Mouse (Mus musculus) kidney, adult 18-20 months (tissue): Measurements from ENCODE around the gene Lrrc74a.

Source experiments
- DNase-seq: peaks from one replicate; pipeline ENCODE4 v3.0.0; 2021

Lrrc74a gene

DNA sequence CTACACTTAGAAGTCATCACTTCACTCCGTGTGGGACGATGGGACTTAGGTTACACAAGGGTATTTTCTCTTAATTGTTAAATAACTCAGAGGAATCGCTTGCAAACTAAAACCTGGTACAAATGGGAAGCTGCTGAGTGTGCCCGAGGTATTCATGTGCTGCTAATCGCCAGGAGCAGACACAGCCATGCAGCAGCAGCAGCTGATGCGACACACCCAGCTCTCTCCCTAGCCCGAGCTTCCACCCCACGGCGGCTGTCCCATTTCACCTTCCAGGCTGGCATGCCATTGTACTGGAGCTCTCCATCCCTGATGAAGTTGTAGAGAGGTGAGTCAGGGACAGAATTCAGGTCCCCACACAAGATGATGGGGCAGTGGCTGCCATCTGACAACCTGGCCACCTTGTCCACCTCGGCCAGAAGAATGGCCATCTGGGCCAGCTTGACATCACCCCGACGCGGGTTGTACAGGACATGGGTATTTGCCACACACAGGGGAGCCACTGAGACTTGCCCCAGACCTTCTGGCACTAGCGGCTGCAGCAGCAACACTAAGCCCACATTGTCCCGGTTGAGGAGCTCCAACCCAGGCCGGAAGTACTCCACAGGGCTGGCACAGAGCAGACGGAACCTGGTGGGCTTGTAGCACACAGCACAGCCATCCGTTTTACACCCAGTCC is 14.1 kb upstream of the Lrrc74a start:
- no peak for DNase-seq

DNA sequence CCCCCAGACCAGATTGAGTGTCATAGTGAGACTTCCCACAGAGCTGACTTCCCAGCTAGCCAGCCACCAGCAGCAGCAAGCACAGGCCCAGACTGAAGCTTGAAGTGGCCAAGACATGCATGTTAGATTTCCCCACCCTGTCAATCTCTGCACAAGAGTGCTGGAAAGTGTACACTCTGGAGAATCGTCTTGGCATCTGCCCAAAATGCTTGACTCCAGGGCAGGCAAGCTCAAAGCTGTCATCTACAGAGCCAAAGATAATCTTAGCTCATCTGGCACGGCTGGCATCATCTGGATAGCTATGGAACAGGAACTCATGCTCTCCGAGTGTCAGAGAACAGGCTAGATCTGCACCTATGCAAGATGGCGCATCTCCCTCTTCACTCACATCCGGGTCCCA is 12.7 kb upstream of the Lrrc74a start:
- DNase-seq, result no peak

DNA sequence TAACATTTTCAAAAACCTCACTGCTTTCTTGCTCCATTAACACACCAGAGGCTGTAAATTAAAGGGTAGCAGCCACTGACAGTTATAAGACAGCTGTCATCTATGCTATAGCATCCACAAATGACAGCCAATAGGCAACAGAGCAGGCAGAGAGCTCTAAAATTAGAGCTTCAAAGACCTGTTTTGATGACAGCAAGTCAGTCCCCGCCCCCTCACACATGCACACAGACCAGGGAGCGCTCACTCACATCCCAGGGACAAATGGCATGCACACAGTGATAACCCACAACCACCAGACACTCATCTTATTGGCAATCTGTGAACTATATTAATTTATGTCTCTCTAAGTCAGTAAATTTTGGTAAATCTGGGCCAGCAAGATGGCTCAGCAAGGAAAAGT is 9.9 kb upstream of the Lrrc74a start:
- DNase-seq, result no peak

DNA sequence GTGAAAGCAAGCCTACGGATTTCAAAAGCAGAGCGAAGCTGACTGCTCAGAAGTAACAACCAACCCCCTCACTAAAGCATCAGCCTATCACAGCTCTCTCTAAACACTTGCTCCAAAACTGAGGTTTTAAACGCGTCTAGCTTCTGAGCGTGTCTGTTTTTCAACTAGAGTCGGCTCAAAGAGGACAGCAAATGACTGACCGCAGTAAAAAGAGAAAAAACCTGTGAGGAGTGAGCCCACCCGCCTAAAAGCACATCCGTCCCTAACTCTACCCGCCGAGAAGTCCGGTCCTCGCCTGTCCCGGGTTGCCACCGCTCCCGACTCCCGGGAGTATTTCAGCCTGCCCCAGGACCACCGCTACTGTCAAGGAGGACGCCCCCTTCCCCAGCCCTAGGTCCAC is 8.5 kb upstream of the Lrrc74a start:
- DNase-seq, result no peak

DNA sequence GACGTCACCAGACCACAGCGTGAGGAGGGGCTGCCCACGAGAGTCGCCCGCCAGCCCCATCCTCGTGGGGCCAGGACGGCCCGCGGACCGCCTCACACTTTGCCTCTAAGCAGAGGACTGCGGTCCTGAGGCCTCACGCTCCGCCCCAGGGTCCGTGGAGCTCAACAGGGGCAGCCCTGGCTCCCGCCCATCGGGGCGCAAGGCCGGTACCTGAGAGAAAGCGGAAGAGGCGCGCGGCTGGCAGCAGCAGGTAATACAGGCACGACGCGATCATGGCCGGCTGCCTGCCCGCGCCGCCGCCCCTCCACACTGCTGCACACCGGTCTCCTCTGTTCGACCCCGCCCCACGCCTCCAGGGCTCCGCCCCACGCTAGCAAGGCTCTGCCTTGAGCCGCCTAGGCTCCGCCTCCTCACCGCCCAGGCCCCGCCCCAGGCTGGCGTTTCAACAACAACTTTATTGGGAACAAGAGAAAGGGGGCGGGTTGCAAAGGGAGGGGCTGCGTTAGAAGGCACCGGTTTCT is 8.0 kb upstream of the Lrrc74a start, which contains the start of gene Angel1:
Gene Angel1 (minus strand): TSS at position 341 of the 521 bp plus-strand sequence.
- DNase-seq, result peak; percentile 97

DNA sequence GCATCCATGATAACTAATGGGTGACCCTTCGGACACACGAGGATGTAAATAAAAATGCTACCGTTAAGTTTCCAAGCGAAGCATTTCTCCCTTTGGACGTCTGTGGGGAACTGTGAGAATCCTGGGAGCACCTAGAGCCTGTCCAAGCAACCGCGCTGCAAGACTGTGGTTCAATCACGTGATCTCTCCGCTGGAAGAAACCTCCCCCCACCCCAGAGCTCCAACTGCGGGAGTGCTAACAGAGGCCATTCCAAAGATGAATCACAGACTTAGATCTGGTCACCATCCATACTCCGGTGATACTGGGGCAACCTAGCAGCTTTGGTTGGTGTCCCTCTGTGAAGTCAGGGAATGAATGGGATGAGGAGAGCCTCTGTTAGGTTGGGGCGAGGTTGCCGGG is 26.9 kb downstream of the Lrrc74a start:
- no peak for DNase-seq

DNA sequence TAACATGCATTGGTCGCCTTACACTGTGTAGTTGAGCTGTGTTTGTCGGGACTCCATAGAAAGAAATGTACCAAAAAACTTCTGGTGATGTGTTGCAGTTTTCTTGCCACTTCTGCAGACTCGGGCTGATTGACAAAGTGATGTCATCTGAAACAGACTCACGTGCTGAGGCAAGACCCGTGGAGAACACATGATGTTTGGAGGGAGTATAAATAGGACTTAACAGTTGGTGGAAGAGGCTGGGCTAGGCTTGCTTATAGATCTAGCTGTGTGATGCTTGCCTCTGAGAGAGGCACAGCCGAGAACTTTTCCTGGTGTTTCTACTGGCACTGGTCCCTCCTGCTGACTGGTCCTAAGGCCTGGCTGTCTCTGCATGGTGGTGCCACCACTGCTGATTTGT is 29.9 kb downstream of the Lrrc74a start:
- DNase-seq, result no peak

DNA sequence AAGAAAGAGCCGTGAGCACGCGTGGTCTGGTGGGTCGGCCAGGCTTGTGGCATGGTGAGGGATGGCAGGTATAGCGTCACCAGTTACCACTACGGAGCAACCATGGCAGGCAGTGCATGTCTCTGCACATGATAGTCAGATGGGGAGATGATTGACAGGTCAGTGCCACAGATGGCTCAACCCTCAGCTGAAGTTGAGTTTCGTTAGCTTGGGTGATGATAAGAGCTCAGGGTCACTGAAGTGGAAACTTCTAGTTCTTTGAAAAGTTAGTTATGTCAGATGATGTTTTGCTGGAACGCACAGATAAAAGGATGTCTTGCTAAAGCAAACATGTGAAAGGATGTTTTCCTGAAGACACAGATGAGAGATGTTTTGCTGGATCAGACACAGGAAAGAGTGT is 32.3 kb downstream of the Lrrc74a start:
- no peak for DNase-seq

DNA sequence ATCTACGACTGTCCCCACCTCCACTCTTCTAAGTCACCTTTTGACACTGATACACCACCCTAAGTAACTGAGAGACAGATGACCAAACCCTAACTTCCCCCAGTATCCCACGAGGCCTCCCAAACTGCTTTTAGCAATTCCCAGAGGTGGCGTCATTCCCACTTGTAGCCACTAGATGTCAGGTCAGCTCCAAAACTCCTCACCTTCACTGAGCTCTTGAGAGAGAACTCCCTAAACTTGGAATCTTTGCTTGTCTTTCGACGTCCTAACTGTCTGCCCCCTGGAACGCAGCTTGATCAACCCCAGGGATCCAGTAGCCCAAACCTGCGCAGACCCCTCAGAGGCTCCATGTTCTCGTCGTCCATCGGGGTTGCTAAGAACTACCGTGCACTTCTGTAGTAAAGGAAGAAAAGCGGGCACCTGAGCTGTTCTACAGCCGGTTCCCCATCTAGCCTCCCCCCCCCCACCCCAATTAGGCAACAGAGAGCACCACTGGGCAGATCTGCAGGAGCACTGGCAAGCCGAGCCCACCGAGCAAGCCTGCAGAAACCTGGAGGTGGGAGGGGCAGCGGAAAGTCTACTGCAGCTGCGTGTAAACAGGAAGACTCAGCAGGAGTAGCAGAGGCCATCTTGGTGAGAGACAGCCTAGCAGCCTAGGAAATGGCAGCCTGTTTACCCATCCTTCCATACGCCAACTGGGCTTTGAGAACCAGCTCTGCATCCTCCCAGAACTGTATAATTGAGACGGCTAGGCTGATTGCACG is 33.9 kb downstream of the Lrrc74a start:
- peak; percentile 73 for DNase-seq

DNA sequence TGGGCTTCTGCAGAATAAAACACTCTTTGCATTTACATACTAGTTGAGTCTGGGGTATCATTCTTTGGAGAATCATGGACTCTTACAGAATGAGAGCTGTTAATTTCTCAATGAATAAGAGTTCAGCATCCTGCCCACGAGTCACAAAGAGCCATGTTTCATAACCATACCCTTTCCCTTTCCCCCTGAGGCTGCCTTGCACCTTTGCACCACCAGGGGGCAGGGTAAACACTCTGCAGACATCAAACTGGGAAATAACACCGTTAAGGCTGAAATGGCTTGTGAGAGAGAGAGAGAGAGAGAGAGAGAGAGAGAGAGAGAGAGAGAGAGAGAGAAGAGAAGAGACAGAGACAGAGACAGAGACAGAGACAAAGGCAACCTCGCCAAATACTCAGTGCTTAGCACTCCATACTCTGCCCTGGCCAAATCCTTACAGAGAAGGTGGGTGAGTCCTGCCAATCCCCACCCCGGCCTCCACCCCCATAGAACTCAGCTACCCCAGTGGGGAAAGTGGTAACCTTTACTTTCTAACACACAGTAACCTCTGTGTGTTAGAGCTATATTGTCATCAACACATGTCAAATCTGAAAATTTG is 34.9 kb downstream of the Lrrc74a start:
- DNase-seq, result peak; percentile 88

DNA sequence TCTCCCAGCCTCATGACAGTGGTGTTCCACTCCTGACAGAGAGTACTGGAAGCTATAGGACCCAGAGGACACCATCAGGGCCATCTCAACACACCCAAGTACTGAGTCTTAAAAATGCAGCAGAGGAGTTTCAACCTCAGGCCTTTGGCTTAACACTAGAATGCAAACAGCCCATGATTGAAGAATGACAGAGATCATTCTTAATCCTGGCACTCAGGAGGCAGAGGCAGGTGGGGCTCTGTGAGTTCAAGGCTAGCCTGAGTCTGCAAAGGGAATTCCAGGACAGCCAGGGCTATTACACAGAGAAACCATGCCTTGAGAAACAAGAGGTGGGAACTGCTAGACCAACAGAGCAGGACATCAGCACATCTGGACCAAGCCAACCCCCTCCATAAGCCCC is 35.6 kb downstream of the Lrrc74a start:
- no peak for DNase-seq

DNA sequence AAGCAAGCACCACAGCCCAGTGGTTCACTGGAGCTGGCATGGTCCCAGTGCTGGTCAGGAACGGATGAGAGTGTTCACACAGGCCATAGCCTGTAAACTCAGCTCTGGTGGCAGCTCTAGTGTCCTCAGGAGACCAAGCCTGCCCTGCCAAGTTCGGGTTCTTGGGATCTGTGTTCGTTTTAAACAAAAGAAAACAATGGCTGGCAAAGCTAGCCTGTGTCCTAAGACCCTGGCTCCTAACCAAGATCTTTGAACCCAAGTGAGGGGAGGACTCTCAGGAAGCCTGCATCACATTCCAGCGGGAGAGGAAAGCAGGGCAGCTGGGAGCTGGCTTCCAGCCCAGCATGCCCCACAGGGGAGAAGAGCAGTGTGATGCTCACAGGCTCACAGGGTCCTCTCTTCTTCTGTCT is 36.1 kb downstream of the Lrrc74a start:
- peak; percentile 80 for DNase-seq

DNA sequence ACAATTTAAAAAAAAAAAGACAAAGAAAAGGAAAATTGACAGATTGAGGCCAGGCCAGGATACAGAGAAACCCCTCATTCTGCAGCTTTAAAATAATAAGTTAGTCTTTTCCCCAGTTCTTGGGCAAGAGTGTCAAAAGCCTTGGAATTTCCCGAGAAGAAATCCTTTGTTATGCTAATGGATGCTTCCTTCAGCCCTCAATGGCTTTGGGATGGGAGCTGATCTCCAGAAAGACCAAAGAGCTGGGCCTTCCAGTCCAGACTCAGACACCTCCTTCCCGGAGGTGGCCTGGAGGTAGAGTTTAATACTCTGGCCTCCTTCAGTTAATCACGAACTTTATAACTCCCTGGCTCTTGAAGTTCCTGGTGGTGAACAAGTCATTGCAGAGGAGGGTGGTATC is 36.8 kb downstream of the Lrrc74a start:
- no peak for DNase-seq

DNA sequence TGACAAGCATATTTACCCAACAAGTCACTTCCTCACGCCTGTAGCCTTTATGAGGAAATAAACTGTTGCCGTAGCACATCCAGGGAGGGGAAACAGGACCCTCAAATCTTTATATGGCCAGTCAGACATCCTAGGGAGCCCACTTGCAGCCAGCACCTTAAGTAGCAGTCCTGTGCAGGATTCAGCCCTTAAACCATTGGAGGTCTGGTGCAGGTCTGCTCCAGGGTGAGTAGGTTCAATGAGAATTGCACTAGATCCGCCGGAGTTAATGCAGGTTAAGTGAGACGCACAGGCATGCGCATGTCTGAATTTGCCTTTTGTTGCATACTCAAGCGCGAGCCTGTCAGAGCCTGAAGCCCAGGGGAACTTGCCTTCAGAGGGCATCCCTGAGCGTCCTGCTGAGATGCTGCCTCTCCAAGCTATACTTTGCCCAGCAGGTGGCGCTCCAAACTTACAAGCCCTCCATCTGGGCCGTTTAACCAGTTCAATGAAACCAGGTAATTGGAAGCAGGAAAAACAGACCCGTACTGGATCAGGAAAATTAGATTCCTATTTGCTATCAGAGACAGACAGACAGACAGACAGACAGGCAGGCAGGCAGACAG is 37.8 kb downstream of the Lrrc74a start:
- DNase-seq, result peak; percentile 93

DNA sequence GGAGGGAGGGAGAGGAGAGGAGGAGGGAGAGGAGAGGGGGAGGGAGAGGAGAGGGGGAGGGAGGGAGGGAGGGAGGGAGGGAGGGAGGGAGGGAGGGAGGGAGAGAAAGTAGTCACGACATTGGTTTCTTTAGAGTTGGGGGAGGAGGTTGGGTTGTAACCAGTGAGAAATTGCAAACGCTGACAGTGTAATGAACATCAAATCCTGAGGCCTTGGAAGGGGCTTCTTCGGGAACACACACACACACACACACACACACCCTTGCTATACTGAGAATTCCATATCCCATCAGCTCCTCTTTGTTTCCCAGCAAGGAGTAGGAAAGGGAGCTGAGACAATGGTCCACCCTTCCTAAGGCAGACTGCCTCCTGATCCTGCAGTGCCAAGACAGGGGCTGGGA is 38.4 kb downstream of the Lrrc74a start:
- DNase-seq, result no peak

DNA sequence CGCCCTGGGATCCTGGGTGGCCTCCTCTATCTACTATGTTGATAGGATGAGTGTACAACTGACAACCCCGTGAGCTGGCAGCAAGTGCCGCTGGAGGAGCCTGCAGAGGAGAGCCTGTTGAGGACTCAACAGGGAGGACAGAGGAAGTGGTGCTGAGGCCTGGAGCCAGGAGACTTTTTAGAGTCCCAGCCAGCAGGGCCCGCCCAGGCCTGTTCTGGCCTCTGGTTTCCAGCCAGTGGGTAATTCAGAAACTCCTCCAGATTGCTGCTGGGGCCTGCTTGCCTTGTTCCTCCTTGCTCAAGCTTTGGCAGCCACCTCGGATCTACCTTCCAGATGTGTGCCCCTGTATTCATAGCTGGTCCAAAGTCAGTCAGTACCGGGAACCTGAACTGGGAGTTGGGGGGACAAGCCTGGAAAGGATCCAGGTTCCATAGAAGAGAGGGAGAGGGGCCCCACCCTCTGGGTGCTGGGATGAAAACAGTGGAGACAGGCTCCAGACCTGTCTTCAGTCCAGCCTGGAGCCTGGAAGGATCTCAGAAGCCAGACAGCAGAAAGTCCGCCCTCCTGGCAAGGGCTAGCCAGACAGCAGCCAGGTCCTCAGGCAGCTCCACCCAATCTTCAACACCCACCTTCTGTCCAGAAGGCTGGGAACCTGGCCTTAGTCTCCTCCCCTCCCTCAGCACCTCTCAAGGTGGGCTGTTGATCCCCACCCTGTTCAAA is 41.6 kb downstream of the Lrrc74a start:
- DNase-seq, result peak; percentile 25

DNA sequence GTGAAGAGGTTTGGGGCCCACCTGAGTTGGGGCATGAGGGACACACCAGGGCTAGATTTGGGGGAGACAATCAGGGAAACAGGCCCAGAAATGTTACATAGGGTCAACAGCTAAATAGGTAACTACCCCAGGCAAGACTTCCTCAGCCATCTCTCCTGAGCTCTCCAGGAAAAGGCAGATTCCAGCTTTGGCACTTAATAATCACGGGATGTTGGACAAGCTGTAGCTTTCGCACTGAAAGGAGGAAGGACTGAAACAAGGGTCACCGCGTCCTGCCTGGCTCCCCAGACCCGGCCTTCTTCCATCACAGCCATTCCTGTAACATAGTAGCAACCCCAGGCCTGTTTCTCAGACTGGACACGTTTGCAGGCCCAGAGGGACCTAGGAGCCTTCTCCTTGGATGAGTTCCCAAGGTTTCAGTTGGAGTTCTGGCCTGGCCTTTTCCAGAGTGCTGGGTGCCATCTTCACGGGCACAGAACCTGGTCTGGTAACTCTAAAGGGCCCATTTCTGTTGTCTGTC is 42.2 kb downstream of the Lrrc74a start:
- DNase-seq, result no peak

DNA sequence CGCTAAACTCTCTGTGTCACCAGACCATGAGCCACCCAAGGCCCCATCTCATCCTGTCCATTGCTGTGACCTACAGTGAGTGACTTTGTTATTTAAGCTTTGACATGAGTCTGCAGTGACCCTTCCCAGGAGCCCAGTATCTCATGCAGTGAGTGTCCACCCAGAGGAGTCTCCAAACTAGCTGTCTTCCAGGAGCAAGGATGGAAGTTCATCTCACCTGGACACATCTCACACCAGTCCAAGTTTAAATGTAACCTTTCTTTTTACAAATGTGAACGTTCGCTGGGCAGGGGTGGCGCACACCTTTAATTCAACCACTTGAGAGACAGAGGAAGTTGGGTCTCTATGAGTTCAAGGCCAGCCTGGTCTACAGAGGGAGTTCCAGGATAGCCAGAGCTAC is 44.4 kb downstream of the Lrrc74a start:
- DNase-seq, result no peak

DNA sequence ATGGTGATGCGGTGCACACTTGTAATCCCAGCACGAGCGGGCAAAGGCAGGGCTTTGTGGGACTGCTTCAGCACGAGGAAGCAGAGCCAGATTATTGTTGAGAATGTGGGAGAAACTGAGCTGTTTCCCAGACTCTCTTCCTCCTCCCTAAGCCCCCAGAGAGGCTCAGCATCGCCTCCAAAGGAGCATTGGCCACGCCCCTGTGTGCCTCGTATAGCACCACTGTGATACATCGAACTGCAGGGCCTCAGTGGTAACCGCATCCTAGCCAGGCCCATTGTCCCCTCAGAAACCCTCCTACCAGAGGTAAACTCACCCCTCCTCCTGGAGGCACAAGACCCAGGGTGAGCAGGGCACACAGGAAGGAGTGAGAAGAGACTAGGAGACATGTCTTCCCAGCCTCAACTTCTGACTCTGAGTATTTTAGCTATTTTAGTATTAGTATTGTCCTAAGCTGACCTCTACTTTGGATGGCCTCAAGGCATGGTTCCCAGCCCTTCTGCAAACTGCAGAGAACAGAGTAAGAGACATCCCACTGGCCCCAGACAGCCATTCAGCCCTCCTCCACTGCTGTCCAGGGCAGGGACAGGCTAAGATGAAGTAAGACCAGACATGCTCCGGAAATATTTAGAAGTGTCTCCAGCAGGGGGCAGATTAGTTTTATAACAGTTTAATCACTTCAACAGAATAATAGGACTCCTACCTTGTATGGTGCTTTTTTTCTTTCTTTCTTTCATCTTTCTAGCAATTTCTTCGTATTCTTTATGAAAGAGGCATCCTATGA is 45.2 kb downstream of the Lrrc74a start:
- peak; percentile 25 for DNase-seq

DNA sequence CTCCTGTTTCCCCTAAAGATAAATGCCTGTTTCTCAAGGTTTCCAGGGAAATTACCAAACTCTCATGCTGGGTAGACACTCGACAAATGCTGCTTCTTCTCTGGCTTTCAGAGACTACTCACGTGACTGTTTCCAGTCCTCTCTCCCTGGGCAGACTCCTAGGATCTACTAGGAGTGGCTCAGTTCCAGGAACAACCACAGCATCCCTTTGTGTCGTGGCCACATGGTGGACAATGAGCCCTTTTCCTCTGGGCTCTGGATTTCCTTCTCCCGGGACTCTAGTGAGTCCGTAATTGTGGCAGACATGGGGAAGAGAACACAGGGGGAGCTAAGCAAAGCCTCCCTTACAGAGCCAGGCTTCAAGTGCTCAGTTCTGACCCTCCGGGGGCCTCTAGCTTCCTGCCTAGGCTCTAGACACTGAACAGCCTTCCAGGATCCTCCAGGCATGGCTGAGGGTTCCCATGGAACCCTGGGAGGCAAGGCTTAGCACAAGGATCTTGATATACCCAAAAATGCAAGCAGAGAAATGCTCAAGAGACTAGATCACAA is 47.6 kb downstream of the Lrrc74a start:
- DNase-seq, result no peak
